Comparison of ENCODE assay signal across 13 mouse cellular contexts in genomic region chr15:102782988-102783799, GRCm38 (mm10).
DNase-seq lines count a peak whose midpoint lies in the region; ATAC-seq and TF ChIP-seq lines count a peak whose summit lies in the region.
"Had no signal": no experiment of that assay in that cellular context is flagged by ENCODE, and none has a peak within 500 bp of the region (broad histone marks: within the 10 kb centered on the region; RNA-seq: fewer than 3 reads in every experiment).

No protein-coding gene starts in this region.

- peak overlapping the region; percentile 68 for H3K27ac ChIP-seq in neural tube, embryonic 13.5 days (replicated peaks)
- peak overlapping the region; percentile 14; the same call in 1 of the 2 replicates for H3K27ac ChIP-seq in kidney, embryonic 14.5 days (ENCODE audit: low read depth, low read length)
- H3K27ac ChIP-seq in limb, embryonic 14.5 days (replicated peaks; ENCODE audit: low read depth, low read length), result 0 out of 2 replicates have a peak overlapping the region, but pooled peaks have one; percentile 39
- H3K27ac ChIP-seq in thymus, adult 2 months (ENCODE audit: control insufficient read depth, insufficient read depth, low read length), result no peak overlapping the region
- H3K27ac ChIP-seq: heart, embryonic 13.5 days; liver, embryonic 14.5 days had no signal

- ATAC-seq in neural tube, embryonic 13.5 days (ENCODE audit: low read depth), result no peak
- ATAC-seq in kidney, embryonic 14.5 days (ENCODE audit: low FRiP score, low TSS enrichment), result peak; percentile 58
- peak; percentile 81 for ATAC-seq in limb, embryonic 14.5 days (ENCODE audit: low FRiP score, low read depth)
- ATAC-seq: forebrain, embryonic 14.5 days had no signal

- DNase-seq in neural tube, embryonic 10.5 days (ENCODE audit: extremely low spot score, low spot score), result no peak
- peak; percentile 75 for DNase-seq in limb, embryonic 14.5 days (ENCODE audit: low spot score)
- no peak for DNase-seq in adrenal gland, postnatal 14 days
- DNase-seq in lung, postnatal 36 days, result no peak
- DNase-seq in thymus, adult 2 months, result no peak
- DNase-seq in adrenal gland, postnatal 36 days, result no peak
- DNase-seq: cerebellum, adult 8-10 months; gastrocnemius, postnatal 10 days had no signal

- TF ChIP-seq POLR2A in limb, embryonic 14.5 days (IDR thresholded peaks at IDR 0.05; ENCODE audit: borderline replicate concordance, extremely low read depth, insufficient read depth, insufficient read length), result no peak
- no peak for TF ChIP-seq POLR2A in thymus, adult 2 months (IDR thresholded peaks at IDR 0.05; ENCODE audit: control insufficient read depth, extremely low read depth, insufficient read depth, low read length, poor library complexity)

- H3K27me3 ChIP-seq in neural tube, embryonic 13.5 days, result peaks cover 6% of the 10 kb centered on the region; the same call in 1 of the 2 replicates
- no peaks in the 10 kb centered on the region for H3K27me3 ChIP-seq in kidney, embryonic 14.5 days (ENCODE audit: control insufficient read depth, insufficient read depth, low read length)
- no peaks in the 10 kb centered on the region for H3K27me3 ChIP-seq in limb, embryonic 14.5 days (ENCODE audit: control insufficient read depth, insufficient read depth, low read length)
- H3K27me3 ChIP-seq in thymus, adult 2 months (ENCODE audit: control insufficient read depth, insufficient read depth, low read length), result no peaks in the 10 kb centered on the region

- no peak overlapping the region for H3K4me3 ChIP-seq in neural tube, embryonic 13.5 days
- H3K4me3 ChIP-seq in kidney, embryonic 14.5 days (ENCODE audit: low read length), result no peak overlapping the region
- H3K4me3 ChIP-seq in limb, embryonic 14.5 days (replicated peaks; ENCODE audit: low read length), result no peak overlapping the region
- no peak overlapping the region for H3K4me3 ChIP-seq in thymus, adult 2 months (ENCODE audit: control insufficient read depth, insufficient read depth, low read length)
- H3K4me3 ChIP-seq: heart, embryonic 13.5 days had no signal

- 44% methylated on average over 9 of the region's 9 CpGs for whole genome bisulfite sequencing in neural tube, embryonic 13.5 days
- 33% methylated on average over 9 of the region's 9 CpGs for WGBS in kidney, embryonic 14.5 days
- 27% methylated on average over 9 of the region's 9 CpGs for WGBS in limb, embryonic 14.5 days
- 54% methylated on average over 9 of the region's 9 CpGs for WGBS in thymus, adult 2 months

- H3K9me3 ChIP-seq in neural tube, embryonic 13.5 days, result no peaks in the 10 kb centered on the region
- no peaks in the 10 kb centered on the region for H3K9me3 ChIP-seq in kidney, embryonic 14.5 days (ENCODE audit: control insufficient read depth, low read length)
- H3K9me3 ChIP-seq in limb, embryonic 14.5 days (ENCODE audit: control insufficient read depth, low read length), result no peaks in the 10 kb centered on the region
- H3K9me3 ChIP-seq: heart, embryonic 13.5 days had no signal

- no peaks in the 10 kb centered on the region for H3K36me3 ChIP-seq in neural tube, embryonic 13.5 days
- no peaks in the 10 kb centered on the region for H3K36me3 ChIP-seq in kidney, embryonic 14.5 days (ENCODE audit: control insufficient read depth, insufficient read depth, low read length)
- no peaks in the 10 kb centered on the region for H3K36me3 ChIP-seq in limb, embryonic 14.5 days (ENCODE audit: control insufficient read depth, insufficient read depth, low read length)
- no peaks in the 10 kb centered on the region for H3K36me3 ChIP-seq in thymus, adult 2 months (ENCODE audit: control insufficient read depth, insufficient read depth, low read length)
- H3K36me3 ChIP-seq: heart, embryonic 13.5 days had no signal

- H3K4me2 ChIP-seq in neural tube, embryonic 13.5 days, result no peak overlapping the region
- no peak overlapping the region for H3K4me2 ChIP-seq in kidney, embryonic 14.5 days (replicated peaks; ENCODE audit: low read depth, low read length)
- no peak overlapping the region for H3K4me2 ChIP-seq in limb, embryonic 14.5 days (replicated peaks; ENCODE audit: low read depth, low read length, severe bottlenecking)
- H3K4me2 ChIP-seq: heart, embryonic 13.5 days had no signal

- H3K9ac ChIP-seq in neural tube, embryonic 13.5 days, result no peak overlapping the region
- H3K9ac ChIP-seq in kidney, embryonic 14.5 days (ENCODE audit: low read depth, low read length), result no peak overlapping the region
- H3K9ac ChIP-seq in limb, embryonic 14.5 days (ENCODE audit: low read depth, low read length, severe bottlenecking), result no peak overlapping the region
- H3K9ac ChIP-seq: heart, embryonic 13.5 days; liver, embryonic 14.5 days had no signal

- peaks cover 24% of the 10 kb centered on the region for H3K4me1 ChIP-seq in neural tube, embryonic 13.5 days (replicated peaks)
- H3K4me1 ChIP-seq in kidney, embryonic 14.5 days (ENCODE audit: control insufficient read depth, insufficient read depth, low read length), result peaks cover 5% of the 10 kb centered on the region; the same call in 1 of the 2 replicates
- H3K4me1 ChIP-seq in limb, embryonic 14.5 days (ENCODE audit: control insufficient read depth, insufficient read depth, low read length), result peaks cover 14% of the 10 kb centered on the region
- H3K4me1 ChIP-seq in thymus, adult 2 months (replicated peaks; ENCODE audit: control insufficient read depth, insufficient read depth, low read length), result no peaks in the 10 kb centered on the region
- H3K4me1 ChIP-seq: heart, embryonic 13.5 days had no signal

- TF ChIP-seq CTCF in thymus, adult 2 months (IDR thresholded peaks at IDR 0.05; ENCODE audit: borderline replicate concordance, control insufficient read depth, extremely low read depth, insufficient read depth, low read length, poor library complexity), result no peak
